Mouse (Mus musculus) embryonic fibroblast, embryonic 13.5 days (primary cell): ENCODE data around the gene Simc1.

Experiments used
- CTCF ChIP-seq: IDR thresholded peaks from 2 replicates; pipeline ENCODE4 v1.5.1; 2011; ENCODE audit warnings: mild to moderate bottlenecking, control low read depth, low read length, moderate library complexity, borderline replicate concordance; ENCODE audit not compliant: insufficient read depth
- POLR2A ChIP-seq: IDR thresholded peaks from 2 replicates; pipeline ENCODE4 v1.6.1; 2011; ENCODE audit warnings: low read depth, mild to moderate bottlenecking, control low read depth, low read length, moderate library complexity

- TF ChIP-seq POLR2A (no peak), CTCF (no peak)
These were observed 12.2 kb upstream of the Simc1 start for GRCm38 (mm10) chr13:54491381-54491780.
